Mouse (Mus musculus): Measurements from ENCODE around the gene Clstn2. TPM values are rescaled to one million over a fixed set of nuclear protein-coding genes. Genes with fewer than 3 reads are reported as not detected.

Clstn2 gene
- polyA plus RNA-seq, 1 experiment: 0.19 TPM

- no peak for DNase-seq (ENCODE audit: low read depth, low spot score)
- WGBS: 64% methylated on average over 4 of the region's 4 CpGs
Measured at GRCm38 (mm10) chr9:97956407-97957106, 76.4 kb downstream of the Clstn2 start.

GRCm38 (mm10) chr9:97953746-97954359 is 79.1 kb downstream of the Clstn2 start:
- WGBS: 67% methylated on average over 8 of the region's 8 CpGs
- DNase-seq (ENCODE audit: low read depth, low spot score): no peak

GRCm38 (mm10) chr9:97950378-97951006 is 82.5 kb downstream of the Clstn2 start:
- WGBS: 79% methylated on average over 6 of the region's 6 CpGs
- DNase-seq (ENCODE audit: low read depth, low spot score): no peak

- WGBS: 36% methylated on average over 4 of the region's 4 CpGs
- no peak for DNase-seq (ENCODE audit: low read depth, low spot score)
Measured at GRCm38 (mm10) chr9:97919326-97919725, 113.7 kb downstream of the Clstn2 start.

GRCm38 (mm10) chr9:97891415-97891814 is 141.6 kb downstream of the Clstn2 start:
- DNase-seq (ENCODE audit: low read depth, low spot score): no peak
- 71% methylated on average over 3 of the region's 3 CpGs for WGBS

- DNase-seq (ENCODE audit: low read depth, low spot score): no peak
- WGBS: 85% methylated on average over 3 of the region's 3 CpGs
Measured at GRCm38 (mm10) chr9:97883336-97883735, 149.6 kb downstream of the Clstn2 start.

- DNase-seq (ENCODE audit: low read depth, low spot score): no peak
- WGBS: 50% methylated on average over 8 of the region's 8 CpGs
Measured at GRCm38 (mm10) chr9:97867013-97867700, 165.8 kb downstream of the Clstn2 start.

- DNase-seq (ENCODE audit: low read depth, low spot score): no peak
Measured at GRCm38 (mm10) chr9:97852859-97853258, 180.1 kb downstream of the Clstn2 start.

GRCm38 (mm10) chr9:97847873-97848838 is 184.8 kb downstream of the Clstn2 start:
- no peak for DNase-seq (ENCODE audit: low read depth, low spot score)
- 63% methylated on average over 12 of the region's 12 CpGs for WGBS

- DNase-seq (ENCODE audit: low read depth, low spot score): no peak
- WGBS: 74% methylated on average over 7 of the region's 7 CpGs
Measured at GRCm38 (mm10) chr9:97842054-97842453, 190.9 kb downstream of the Clstn2 start.

GRCm38 (mm10) chr9:97831216-97831615 is 201.8 kb downstream of the Clstn2 start:
- no peak for DNase-seq (ENCODE audit: low read depth, low spot score)
- 85% methylated on average over 3 of the region's 3 CpGs for WGBS

GRCm38 (mm10) chr9:97829919-97830318 is 203.1 kb downstream of the Clstn2 start:
- WGBS: 58% methylated on average over 2 of the region's 2 CpGs
- no peak for DNase-seq (ENCODE audit: low read depth, low spot score)

GRCm38 (mm10) chr9:97827689-97828088 is 205.3 kb downstream of the Clstn2 start:
- no peak for DNase-seq (ENCODE audit: low read depth, low spot score)
- 75% methylated on average over 10 of the region's 10 CpGs for WGBS

GRCm38 (mm10) chr9:97826077-97826947 is 206.7 kb downstream of the Clstn2 start:
- DNase-seq (ENCODE audit: low read depth, low spot score): no peak
- 64% methylated on average over 16 of the region's 16 CpGs for WGBS

- 65% methylated on average over 4 of the region's 4 CpGs for WGBS
- DNase-seq (ENCODE audit: low read depth, low spot score): no peak
Measured at GRCm38 (mm10) chr9:97817116-97817515, 215.9 kb downstream of the Clstn2 start.

GRCm38 (mm10) chr9:97816143-97816805 is 216.7 kb downstream of the Clstn2 start:
- 77% methylated on average over 3 of the region's 3 CpGs for WGBS
- DNase-seq (ENCODE audit: low read depth, low spot score): no peak

- WGBS: 36% methylated on average over 3 of the region's 3 CpGs
- no peak for DNase-seq (ENCODE audit: low read depth, low spot score)
Measured at GRCm38 (mm10) chr9:97813157-97813556, 219.8 kb downstream of the Clstn2 start.

- WGBS: 71% methylated on average over 5 of the region's 5 CpGs
- no peak for DNase-seq (ENCODE audit: low read depth, low spot score)
Measured at GRCm38 (mm10) chr9:97807031-97807430, 225.9 kb downstream of the Clstn2 start.

Data from large intestine, adult 2 months (tissue).